Comparison of ENCODE assay signal across 8 mouse cellular contexts in the genomic region with DNA sequence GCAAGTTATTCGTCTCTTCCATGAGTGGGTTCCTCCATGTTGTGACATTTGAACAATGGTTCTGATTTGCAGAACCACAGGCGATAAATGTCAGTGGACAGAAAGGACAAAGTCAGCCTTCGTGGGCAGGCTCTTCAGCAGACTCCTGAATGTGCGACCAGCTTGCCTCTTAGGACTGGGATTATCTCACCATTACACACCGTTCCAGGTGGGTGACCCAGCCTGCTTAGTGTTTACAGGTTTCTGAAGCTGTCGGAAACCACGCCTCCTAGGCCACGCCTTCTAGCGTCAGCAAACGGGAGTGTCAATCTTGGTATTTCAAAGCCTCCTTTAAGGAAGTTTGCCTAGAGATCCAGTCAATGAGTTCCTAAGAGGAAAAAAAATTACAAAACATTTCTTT. TPM values are rescaled to one million over a fixed set of nuclear protein-coding genes. Genes with fewer than 3 reads are reported as not detected.
A peak's percentile ranks its signal among the peaks of the same experiment; 100 is the strongest.
DNase-seq lines count a peak whose midpoint lies in the region; ATAC-seq and TF ChIP-seq lines count a peak whose summit lies in the region.

No protein-coding gene starts in this region.

- no peaks in the 10 kb centered on the region for H3K9me3 ChIP-seq in embryonic facial prominence, embryonic 15.5 days (replicated peaks)
- H3K9me3 ChIP-seq in heart, embryonic 12.5 days (replicated peaks) = no peaks in the 10 kb centered on the region
- no peaks in the 10 kb centered on the region for H3K9me3 ChIP-seq in kidney, embryonic 16.5 days (ENCODE audit: low read length)
- H3K9me3 ChIP-seq in liver, embryonic 16.5 days (replicated peaks; ENCODE audit: control insufficient read depth, low read length) = no peaks in the 10 kb centered on the region
- no peaks in the 10 kb centered on the region for H3K9me3 ChIP-seq in neural tube, embryonic 11.5 days (ENCODE audit: control insufficient read depth, low read length)

- peak overlapping the region; percentile 96 for H3K4me3 ChIP-seq in embryonic facial prominence, embryonic 15.5 days (replicated peaks)
- peak overlapping the region; percentile 97 for H3K4me3 ChIP-seq in heart, embryonic 12.5 days
- peak overlapping the region; percentile 94 for H3K4me3 ChIP-seq in kidney, embryonic 16.5 days (ENCODE audit: low read length)
- H3K4me3 ChIP-seq in liver, embryonic 16.5 days (ENCODE audit: low read depth, low read length) = peak overlapping the region; percentile 85
- peak overlapping the region; percentile 96 for H3K4me3 ChIP-seq in neural tube, embryonic 11.5 days (ENCODE audit: low read depth, low read length)
- H3K4me3 ChIP-seq in thymus, adult 2 months (ENCODE audit: control insufficient read depth, insufficient read depth, low read length) = peak overlapping the region; percentile 80

- TF ChIP-seq CTCF in thymus, adult 2 months (IDR thresholded peaks at IDR 0.05; ENCODE audit: borderline replicate concordance, control insufficient read depth, extremely low read depth, insufficient read depth, low read length, poor library complexity) = no peak

- TF ChIP-seq POLR2A in thymus, adult 2 months (IDR thresholded peaks at IDR 0.05; ENCODE audit: control insufficient read depth, extremely low read depth, insufficient read depth, low read length, poor library complexity) = peak; percentile 47; the same call in 1 of the 2 replicates

- peak overlapping the region; percentile 84 for H3K4me2 ChIP-seq in embryonic facial prominence, embryonic 15.5 days (replicated peaks)
- peak overlapping the region; percentile 73 for H3K4me2 ChIP-seq in heart, embryonic 12.5 days
- peak overlapping the region; percentile 86 for H3K4me2 ChIP-seq in kidney, embryonic 16.5 days (replicated peaks; ENCODE audit: low read depth, low read length)
- peak overlapping the region; percentile 98 for H3K4me2 ChIP-seq in liver, embryonic 16.5 days (ENCODE audit: low read depth, low read length)
- H3K4me2 ChIP-seq in neural tube, embryonic 11.5 days (ENCODE audit: low read depth) = peak overlapping the region; percentile 74

- H3K27me3 ChIP-seq in embryonic facial prominence, embryonic 15.5 days = no peaks in the 10 kb centered on the region
- H3K27me3 ChIP-seq in heart, embryonic 12.5 days (replicated peaks) = no peaks in the 10 kb centered on the region
- no peaks in the 10 kb centered on the region for H3K27me3 ChIP-seq in kidney, embryonic 16.5 days (ENCODE audit: insufficient read depth, low read length)
- peaks cover 18% of the 10 kb centered on the region for H3K27me3 ChIP-seq in liver, embryonic 16.5 days (ENCODE audit: control insufficient read depth, insufficient read depth, low read depth, low read length)
- no peaks in the 10 kb centered on the region for H3K27me3 ChIP-seq in neural tube, embryonic 11.5 days (ENCODE audit: control insufficient read depth, insufficient read depth, low read length)
- H3K27me3 ChIP-seq in thymus, adult 2 months (ENCODE audit: control insufficient read depth, insufficient read depth, low read length) = no peaks in the 10 kb centered on the region

- WGBS in embryonic facial prominence, embryonic 15.5 days = 0% methylated on average over 10 of the region's 10 CpGs
- 1% methylated on average over 10 of the region's 10 CpGs for WGBS in heart, embryonic 12.5 days
- WGBS in kidney, embryonic 16.5 days = under 1% methylated on average over 10 of the region's 10 CpGs
- WGBS in liver, embryonic 16.5 days (ENCODE audit: insufficient replicate concordance) = under 1% methylated on average over 10 of the region's 10 CpGs
- WGBS in neural tube, embryonic 11.5 days = under 1% methylated on average over 10 of the region's 10 CpGs
- 0% methylated on average over 10 of the region's 10 CpGs for WGBS in thymus, adult 2 months

- peak overlapping the region; percentile 93 for H3K9ac ChIP-seq in embryonic facial prominence, embryonic 15.5 days
- peak overlapping the region; percentile 97 for H3K9ac ChIP-seq in heart, embryonic 12.5 days
- H3K9ac ChIP-seq in kidney, embryonic 16.5 days (replicated peaks; ENCODE audit: low read length) = peak overlapping the region; percentile 99
- peak overlapping the region; percentile 99 for H3K9ac ChIP-seq in liver, embryonic 16.5 days (ENCODE audit: low read depth, low read length)
- H3K9ac ChIP-seq in neural tube, embryonic 11.5 days (ENCODE audit: low read length) = peak overlapping the region; percentile 96

- ATAC-seq in embryonic facial prominence, embryonic 15.5 days (ENCODE audit: insufficient number of reproducible peaks, low FRiP score, low TSS enrichment, low read depth) = 0 out of 2 replicates have a peak, but pooled peaks have one; percentile 27
- peak; percentile 77 for ATAC-seq in heart, embryonic 12.5 days (ENCODE audit: insufficient number of reproducible peaks, low FRiP score)
- peak; percentile 76 for ATAC-seq in kidney, embryonic 16.5 days (ENCODE audit: low FRiP score, low TSS enrichment)
- ATAC-seq in liver, embryonic 16.5 days (ENCODE audit: low read depth) = peak; percentile 55
- ATAC-seq in neural tube, embryonic 11.5 days (ENCODE audit: insufficient read depth, low FRiP score, low TSS enrichment) = 0 out of 2 replicates have a peak, but pooled peaks have one; percentile 8

- peak overlapping the region; percentile 97 for H3K27ac ChIP-seq in embryonic facial prominence, embryonic 15.5 days (replicated peaks)
- H3K27ac ChIP-seq in heart, embryonic 12.5 days (ENCODE audit: poor library complexity, severe bottlenecking) = peak overlapping the region; percentile 88
- H3K27ac ChIP-seq in kidney, embryonic 16.5 days (ENCODE audit: low read length) = peak overlapping the region; percentile 92
- H3K27ac ChIP-seq in liver, embryonic 16.5 days (ENCODE audit: low read length) = peak overlapping the region; percentile 97
- H3K27ac ChIP-seq in neural tube, embryonic 11.5 days (ENCODE audit: low read depth, low read length) = 0 out of 2 replicates have a peak overlapping the region, but pooled peaks have one; percentile 93
- H3K27ac ChIP-seq in thymus, adult 2 months (ENCODE audit: control insufficient read depth, insufficient read depth, low read length) = peak overlapping the region; percentile 95

- DNase-seq in CD4-positive, CD25-positive, alpha-beta regulatory T cell, adult 2 months (ENCODE audit: low read depth, low spot score) = peak; percentile 93
- DNase-seq in adrenal gland, postnatal 36 days = peak; percentile 83 to 87
- peak; percentile 60 for DNase-seq in neural tube, embryonic 11.5 days (ENCODE audit: low spot score)
- peak; percentile 87 for DNase-seq in thymus, adult 2 months

- H3K4me1 ChIP-seq in embryonic facial prominence, embryonic 15.5 days = peaks cover 31% of the 10 kb centered on the region
- H3K4me1 ChIP-seq in heart, embryonic 12.5 days (replicated peaks) = peaks cover 38% of the 10 kb centered on the region
- H3K4me1 ChIP-seq in kidney, embryonic 16.5 days (ENCODE audit: insufficient read depth, low read length) = peaks cover 29% of the 10 kb centered on the region
- H3K4me1 ChIP-seq in liver, embryonic 16.5 days (ENCODE audit: control insufficient read depth, low read depth, low read length) = peaks cover 41% of the 10 kb centered on the region
- peaks cover 18% of the 10 kb centered on the region for H3K4me1 ChIP-seq in neural tube, embryonic 11.5 days (ENCODE audit: control insufficient read depth, insufficient read depth, low read length)
- H3K4me1 ChIP-seq in thymus, adult 2 months (replicated peaks; ENCODE audit: control insufficient read depth, insufficient read depth, low read length) = no peaks in the 10 kb centered on the region; the same call in 1 of the 2 replicates

- H3K36me3 ChIP-seq in embryonic facial prominence, embryonic 15.5 days = peaks cover 3% of the 10 kb centered on the region
- peaks cover 3% of the 10 kb centered on the region; the same call in 1 of the 2 replicates for H3K36me3 ChIP-seq in heart, embryonic 12.5 days
- peaks cover 3% of the 10 kb centered on the region for H3K36me3 ChIP-seq in kidney, embryonic 16.5 days (ENCODE audit: insufficient read depth, low read length)
- H3K36me3 ChIP-seq in liver, embryonic 16.5 days (ENCODE audit: control insufficient read depth, insufficient read depth) = peaks cover 3% of the 10 kb centered on the region
- no peaks in the 10 kb centered on the region for H3K36me3 ChIP-seq in neural tube, embryonic 11.5 days (ENCODE audit: control insufficient read depth, insufficient read depth, low read length)
- H3K36me3 ChIP-seq in thymus, adult 2 months (ENCODE audit: control insufficient read depth, insufficient read depth, low read length) = no peaks in the 10 kb centered on the region

RNA-seq across cellular contexts. Expression of a gene that starts 0.7 kb away (rescaled TPM):
- total RNA-seq in adrenal gland, postnatal 36 days (2021) = 100 to 1,000 TPM; 268 to 422 TPM
- polyA plus RNA-seq in embryonic facial prominence, embryonic 15.5 days (2015; fragmentation: Nextera tagmentation; extraction: Ambion mirVana) = 58.9 and 64.8 TPM in 2 replicates
- polyA plus RNA-seq in heart, embryonic 12.5 days (2016; fragmentation: Nextera tagmentation; extraction: Ambion mirVana) = 73.4 and 75.6 TPM in 2 replicates
- polyA plus RNA-seq in kidney, embryonic 16.5 days (2015; fragmentation: Nextera tagmentation; extraction: Ambion mirVana) = 70.6 and 81.9 TPM in 2 replicates
- polyA plus RNA-seq in liver, embryonic 16.5 days (2015; fragmentation: Nextera tagmentation; extraction: Ambion mirVana) = 76.1 and 79.3 TPM in 2 replicates
- polyA plus RNA-seq in neural tube, embryonic 11.5 days (2014; fragmentation: Nextera tagmentation; extraction: Ambion mirVana) = 72.7 and 82.2 TPM in 2 replicates
- polyA plus RNA-seq in thymus, adult 2 months (2012; rRNA removed) = 88.7 and 106 TPM in 2 replicates

Comparison
In these comparisons a context has a peak if more than half of its experiments do, and no peak if none do; other contexts are left out.
1. Peak in every context shown above with its lines: DNase-seq, ATAC-seq, H3K4me3 ChIP-seq and H3K27ac ChIP-seq.
2. ATAC-seq: peak in every context shown above with its lines; median percentile 77 in heart, embryonic 12.5 days; 76 in kidney, embryonic 16.5 days; 55 in liver, embryonic 16.5 days; 27 in embryonic facial prominence, embryonic 15.5 days; 8 in neural tube, embryonic 11.5 days.